In genomic region chr9:23101990-23102796, GRCm38 (mm10) we compare ENCODE assay signal across 8 mouse cellular contexts.
DNase-seq lines count a peak whose midpoint lies in the region; ATAC-seq lines count a peak whose summit lies in the region.

No protein-coding gene starts in this region.

- H3K4me2 ChIP-seq in embryonic facial prominence, embryonic 15.5 days (replicated peaks): no peak overlapping the region

- no peaks in the 10 kb centered on the region for H3K9me3 ChIP-seq in embryonic facial prominence, embryonic 15.5 days (replicated peaks)

- no peaks in the 10 kb centered on the region for H3K36me3 ChIP-seq in embryonic facial prominence, embryonic 15.5 days

- no peak overlapping the region for H3K27ac ChIP-seq in embryonic facial prominence, embryonic 15.5 days (replicated peaks)

- no peak overlapping the region for H3K9ac ChIP-seq in embryonic facial prominence, embryonic 15.5 days

- 66% methylated on average over 9 of the region's 9 CpGs for WGBS in embryonic facial prominence, embryonic 15.5 days

- H3K4me3 ChIP-seq in embryonic facial prominence, embryonic 15.5 days (replicated peaks): no peak overlapping the region

- peaks cover 7% of the 10 kb centered on the region for H3K4me1 ChIP-seq in embryonic facial prominence, embryonic 15.5 days

- no peak for ATAC-seq in frontal cortex, adult (ENCODE audit: low TSS enrichment)
- ATAC-seq in embryonic facial prominence, embryonic 15.5 days (ENCODE audit: insufficient number of reproducible peaks, low FRiP score, low TSS enrichment, low read depth): peak; percentile 65; the same call in 1 of the 2 replicates
- ATAC-seq in megakaryocyte-erythroid progenitor cell, adult 5-6 weeks (replicated peaks; ENCODE audit: low FRiP score, low TSS enrichment, poor library complexity, severe bottlenecking): no peak

- intact Hi-C loops in left cerebral cortex, postnatal 10 days (cut with DNase I): no loop called here

- peak; percentile 21 to 26 for DNase-seq in frontal cortex, postnatal 10 days (ENCODE audit: low spot score in 2 of 2)
- DNase-seq in 3T3-L1 (ENCODE audit: low read depth, low spot score): peak; percentile 10
- peak; percentile 30 to 35 for DNase-seq in left cerebral cortex, postnatal 10 days (ENCODE audit: extremely low spot score in 1 of 2, low spot score in 2 of 2)
- no peak for DNase-seq in thymus, postnatal 10 days (ENCODE audit: low spot score in 2 of 2)
- no peak for DNase-seq in ovary, postnatal 14 days (ENCODE audit: low spot score)

- H3K27me3 ChIP-seq in embryonic facial prominence, embryonic 15.5 days: 0 out of 2 replicates have a peak, but pooled peaks cover 3% of the 10 kb centered on the region

Comparison
In these comparisons a context has a peak if more than half of its experiments do, and no peak if none do; other contexts are left out.
1. DNase-seq: peak in frontal cortex, postnatal 10 days (2 of 2), 3T3-L1 (single experiment) and left cerebral cortex, postnatal 10 days (2 of 2); none in thymus, postnatal 10 days (0 of 2) and ovary, postnatal 14 days (single experiment).